Comparison of ENCODE assay signal across 8 mouse cellular contexts in the genomic region with DNA sequence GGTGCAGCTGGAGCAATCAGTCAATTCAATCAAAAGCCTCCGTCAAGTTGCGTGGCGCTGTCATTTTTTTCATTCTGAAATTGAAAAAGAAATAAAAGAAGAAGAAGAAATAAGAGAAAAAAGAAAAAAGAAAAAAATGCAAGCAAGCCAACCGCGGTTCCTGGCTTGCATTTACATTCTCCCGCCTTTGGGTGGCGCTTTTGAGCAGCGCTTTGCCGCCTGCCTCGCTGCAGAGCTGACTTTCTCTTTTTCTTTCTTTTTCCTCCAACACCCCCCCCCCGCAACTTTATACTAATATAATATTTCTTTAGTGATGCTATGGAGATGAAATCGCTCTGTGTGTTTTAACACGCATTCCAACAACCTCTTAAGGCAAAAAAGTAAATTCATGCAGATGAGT.
DNase-seq lines count a peak whose midpoint lies in the region; ATAC-seq and TF ChIP-seq lines count a peak whose summit lies in the region.

No protein-coding gene starts in this region.

- TF ChIP-seq EP300 in heart, adult 2 months (IDR thresholded peaks at IDR 0.05; ENCODE audit: insufficient read depth, low read depth, low read length), result no peak

- no peak overlapping the region for H3K27ac ChIP-seq in heart, adult 2 months
- no peak overlapping the region for H3K27ac ChIP-seq in liver, embryonic 13.5 days
- no peak overlapping the region for H3K27ac ChIP-seq in neural tube, embryonic 15.5 days (replicated peaks)

- no peaks in the 10 kb centered on the region for H3K4me1 ChIP-seq in heart, adult 2 months (ENCODE audit: control insufficient read depth, insufficient read depth, low read length)
- H3K4me1 ChIP-seq in E14TG2a.4 (replicated peaks; ENCODE audit: low read depth, low read length), result peaks cover 9% of the 10 kb centered on the region
- H3K4me1 ChIP-seq in liver, embryonic 13.5 days (replicated peaks), result no peaks in the 10 kb centered on the region
- peaks cover 40% of the 10 kb centered on the region for H3K4me1 ChIP-seq in neural tube, embryonic 15.5 days

- TF ChIP-seq CTCF in heart, adult 2 months (IDR thresholded peaks at IDR 0.05), result peak; percentile 79
- peak; percentile 65 for TF ChIP-seq CTCF in E14TG2a.4 (conservative IDR thresholded peaks at IDR 0.05; ENCODE audit: low read length)

- H3K9me3 ChIP-seq in E14TG2a.4 (ENCODE audit: low read length), result no peaks in the 10 kb centered on the region
- no peaks in the 10 kb centered on the region for H3K9me3 ChIP-seq in liver, embryonic 13.5 days (replicated peaks)
- no peaks in the 10 kb centered on the region for H3K9me3 ChIP-seq in neural tube, embryonic 15.5 days (replicated peaks)

- no peaks in the 10 kb centered on the region for H3K27me3 ChIP-seq in heart, adult 2 months (ENCODE audit: control insufficient read depth, insufficient read depth, low read length)
- H3K27me3 ChIP-seq in E14TG2a.4 (ENCODE audit: insufficient read depth, low read length), result peaks cover 15% of the 10 kb centered on the region; the same call in 1 of the 2 replicates
- H3K27me3 ChIP-seq in liver, embryonic 13.5 days, result 0 out of 2 replicates have a peak, but pooled peaks cover 2% of the 10 kb centered on the region
- no peaks in the 10 kb centered on the region for H3K27me3 ChIP-seq in neural tube, embryonic 15.5 days (replicated peaks)

- intact Hi-C loops in heart, adult 2 months (cut with DNase I), result loop anchor here (5.0 kb wide), 2 partner anchors 906 to 1276 kb away; no protein-coding TSS in a partner anchor
- intact Hi-C loops in heart, postnatal 14 days (cut with DNase I), result loop anchor here (2.0 to 10.0 kb wide), 3 partner anchors 167 to 1273 kb away; no protein-coding TSS in a partner anchor

- WGBS in heart, adult 2 months, result 8% methylated on average over 13 of the region's 13 CpGs
- WGBS in liver, embryonic 13.5 days (ENCODE audit: insufficient replicate concordance), result 8% methylated on average over 13 of the region's 13 CpGs
- WGBS in neural tube, embryonic 15.5 days, result 6% methylated on average over 13 of the region's 13 CpGs

- no peak for TF ChIP-seq POLR2A in heart, adult 2 months (IDR thresholded peaks at IDR 0.05; ENCODE audit: insufficient read depth, low read depth, low read length)

- no peak overlapping the region for H3K9ac ChIP-seq in heart, adult 2 months (ENCODE audit: low read depth, low read length)
- H3K9ac ChIP-seq in liver, embryonic 13.5 days, result no peak overlapping the region
- peak overlapping the region; percentile 37; the same call in 1 of the 2 replicates for H3K9ac ChIP-seq in neural tube, embryonic 15.5 days (replicated peaks)

- DNase-seq in heart, adult 2 months, result peak in 1 of 2 experiments; percentile 50
- no peak for DNase-seq in heart, adult 8-10 months (ENCODE audit: low spot score)
- peak; percentile 61 for DNase-seq in embryo, embryonic 10.5 days (ENCODE audit: low spot score)
- DNase-seq in heart, postnatal 14 days, result peak; percentile 49 to 65
- DNase-seq in liver, embryonic 13.5 days, result no peak
- no peak for DNase-seq in urinary bladder, postnatal 36 days (ENCODE audit: low spot score in 2 of 2)

- peak overlapping the region; percentile 38 for H3K4me2 ChIP-seq in liver, embryonic 13.5 days
- peak overlapping the region; percentile 42 for H3K4me2 ChIP-seq in neural tube, embryonic 15.5 days

- no peak for ATAC-seq in liver, embryonic 13.5 days (ENCODE audit: low read depth)
- ATAC-seq in neural tube, embryonic 15.5 days (ENCODE audit: low FRiP score), result no peak

- H3K36me3 ChIP-seq in heart, adult 2 months (ENCODE audit: control insufficient read depth, insufficient read depth, low read length), result no peaks in the 10 kb centered on the region
- H3K36me3 ChIP-seq in E14TG2a.4 (ENCODE audit: insufficient read depth, low read length), result no peaks in the 10 kb centered on the region
- no peaks in the 10 kb centered on the region for H3K36me3 ChIP-seq in liver, embryonic 13.5 days
- no peaks in the 10 kb centered on the region for H3K36me3 ChIP-seq in neural tube, embryonic 15.5 days

- no peaks in the 10 kb centered on the region for H3K79me2 ChIP-seq in heart, adult 2 months (replicated peaks; ENCODE audit: control insufficient read depth, insufficient read depth, low read length)

- H3K4me3 ChIP-seq in heart, adult 2 months, result 0 out of 2 replicates have a peak overlapping the region, but pooled peaks have one; percentile 22
- no peak overlapping the region for H3K4me3 ChIP-seq in E14TG2a.4 (replicated peaks; ENCODE audit: low read length)
- no peak overlapping the region for H3K4me3 ChIP-seq in liver, embryonic 13.5 days (replicated peaks)
- peak overlapping the region; percentile 9; the same call in 1 of the 2 replicates for H3K4me3 ChIP-seq in neural tube, embryonic 15.5 days (replicated peaks)

Comparison
In these comparisons a context has a peak if more than half of its experiments do, and no peak if none do; other contexts are left out.
1. DNase-seq: peak in embryo, embryonic 10.5 days (single experiment) and heart, postnatal 14 days (2 of 2); none in heart, adult 8-10 months (single experiment), liver, embryonic 13.5 days (single experiment) and urinary bladder, postnatal 36 days (0 of 2).
2. H3K4me3 ChIP-seq: peak in heart, adult 2 months (single experiment) and neural tube, embryonic 15.5 days (single experiment); none in E14TG2a.4 (single experiment) and liver, embryonic 13.5 days (single experiment).